Mouse (Mus musculus) heart, embryonic 11.5 days (tissue): ENCODE data around the gene Gm20388. TPM values are rescaled to one million over a fixed set of nuclear protein-coding genes. Genes with fewer than 3 reads are reported as not detected.

Source experiments
- ATAC-seq: fragments of 200-750 bp; cut with Nextera tagmentation; replicated peaks from 2 replicates; pipeline ENCODE4 v1.8.0; 2017; ENCODE audit warnings: moderate library complexity; ENCODE audit not compliant: insufficient number of reproducible peaks, low FRiP score, low TSS enrichment
- H3K27ac ChIP-seq: fragments of 300-500 bp; sonication (generic); 2 replicates; pipeline ENCODE4 v1.5.1; 2014; ENCODE audit warnings: mild to moderate bottlenecking, low read depth, low read length
- H3K27me3 ChIP-seq: fragments of 300-500 bp; sonication (generic); 2 replicates; pipeline ENCODE4 v1.6.1; 2014; ENCODE audit warnings: mild to moderate bottlenecking, low read length, mixed read lengths; ENCODE audit not compliant: control insufficient read depth, insufficient read depth
- H3K36me3 ChIP-seq: fragments of 300-500 bp; sonication (generic); 2 replicates; pipeline ENCODE4 v1.6.1; 2014; ENCODE audit warnings: mild to moderate bottlenecking, low read length, moderate library complexity, mixed read lengths; ENCODE audit not compliant: control insufficient read depth, insufficient read depth
- H3K4me1 ChIP-seq: fragments of 300-500 bp; sonication (generic); 2 replicates; pipeline ENCODE4 v1.6.1; 2014; ENCODE audit warnings: low read length; ENCODE audit not compliant: control insufficient read depth, insufficient read depth
- H3K4me2 ChIP-seq: fragments of 300-500 bp; sonication (generic); 2 replicates; pipeline ENCODE4 v1.6.1; 2014; ENCODE audit warnings: mild to moderate bottlenecking, moderate library complexity
- H3K4me3 ChIP-seq: fragments of 300-500 bp; sonication (generic); 2 replicates; pipeline ENCODE4 v1.5.1; 2014; ENCODE audit warnings: low read depth, low read length
- H3K9ac ChIP-seq: fragments of 300-500 bp; sonication (generic); 2 replicates; pipeline ENCODE4 v1.6.1; 2014; ENCODE audit warnings: mild to moderate bottlenecking, low read depth, low read length, moderate library complexity
- H3K9me3 ChIP-seq: fragments of 300-500 bp; sonication (generic); replicated peaks from 2 replicates; pipeline ENCODE4 v1.6.1; 2016; ENCODE audit warnings: low read length; ENCODE audit not compliant: control insufficient read depth
- WGBS: fragments of 180-500 bp; shearing (Covaris S2); extraction: QIAGEN DNeasy Blood & Tissue Kit; methylation state at CpG from one replicate; pipeline ENCODE4 v1.1.7; 2014; ENCODE audit not compliant: insufficient replicate concordance; 5-methylcytosine and 5-hydroxymethylcytosine counted together
- polyA plus RNA-seq: library from polyadenylated mRNA; unstranded; fragments of >200 nt; fragmentation: Nextera tagmentation; extraction: Ambion mirVana; gene quantifications from 2 replicates; pipeline ENCODE4 v1.2.1, GENCODE M21; 2014

The Gm20388 gene
- polyA plus RNA-seq, 1 experiment from 2014 or later: 6.4 TPM

DNA sequence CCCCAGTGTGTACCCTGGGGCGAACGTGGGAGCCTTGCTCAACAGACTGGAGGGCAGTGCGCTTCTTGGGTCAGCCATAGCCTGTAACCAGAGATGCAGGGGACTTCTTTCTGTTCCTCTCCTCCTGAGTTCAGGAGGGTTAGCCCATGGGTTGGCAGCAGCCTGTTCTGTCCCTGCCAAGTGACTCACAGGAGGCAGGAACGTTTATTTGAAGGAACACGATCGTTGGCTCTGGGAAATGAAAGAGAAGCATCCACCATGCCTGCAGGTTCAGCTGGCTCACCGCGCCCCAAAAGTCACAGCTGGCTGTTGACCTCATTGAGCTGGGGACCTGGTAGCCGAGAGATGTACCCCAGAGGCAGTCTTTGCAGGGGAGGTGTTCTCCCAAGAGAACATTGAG is 397.9 kb downstream of the Gm20388 start:
- no peak overlapping the region for H3K4me2 ChIP-seq
- WGBS: 65% methylated on average over 9 of the region's 9 CpGs
- H3K9me3 ChIP-seq: no peaks in the 10 kb centered on the region
- no peak overlapping the region for H3K27ac ChIP-seq
- no peak overlapping the region for H3K9ac ChIP-seq
- ATAC-seq: no peak
- peaks cover 20% of the 10 kb centered on the region for H3K4me1 ChIP-seq
- H3K27me3 ChIP-seq: 0 out of 2 replicates have a peak, but pooled peaks cover 3% of the 10 kb centered on the region
- no peaks in the 10 kb centered on the region for H3K36me3 ChIP-seq
- no peak overlapping the region for H3K4me3 ChIP-seq

DNA sequence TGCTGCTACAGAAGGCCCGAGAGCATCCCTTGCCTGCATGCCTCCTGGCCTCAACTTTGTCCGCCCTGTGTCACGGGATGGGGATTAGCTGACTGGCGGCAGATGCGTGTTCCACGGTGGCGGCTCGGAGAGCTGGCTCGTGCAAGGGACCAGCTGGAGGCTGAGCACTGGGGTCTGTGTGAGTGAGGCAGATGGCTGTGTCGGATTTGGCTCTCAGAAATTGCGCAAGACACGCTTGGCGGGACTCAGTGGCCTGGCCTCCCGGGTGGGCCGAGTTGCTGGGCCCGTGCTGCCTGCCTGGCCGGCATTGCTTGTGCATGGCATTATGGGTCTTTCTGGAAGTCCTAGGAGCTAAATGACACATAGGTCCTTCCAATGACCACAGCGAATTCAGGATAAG is 398.7 kb downstream of the Gm20388 start:
- no peak for ATAC-seq
- Histone ChIP-seq H3K9me3 (no peaks in the 10 kb centered on the region), H3K9ac (no peak overlapping the region), H3K4me1 (peaks cover 16% of the 10 kb centered on the region), H3K36me3 (no peaks in the 10 kb centered on the region), H3K27ac (no peak overlapping the region), H3K4me2 (no peak overlapping the region), H3K27me3 (0 out of 2 replicates have a peak, but pooled peaks cover 5% of the 10 kb centered on the region), H3K4me3 (no peak overlapping the region)
- WGBS: 74% methylated on average over 18 of the region's 18 CpGs

DNA sequence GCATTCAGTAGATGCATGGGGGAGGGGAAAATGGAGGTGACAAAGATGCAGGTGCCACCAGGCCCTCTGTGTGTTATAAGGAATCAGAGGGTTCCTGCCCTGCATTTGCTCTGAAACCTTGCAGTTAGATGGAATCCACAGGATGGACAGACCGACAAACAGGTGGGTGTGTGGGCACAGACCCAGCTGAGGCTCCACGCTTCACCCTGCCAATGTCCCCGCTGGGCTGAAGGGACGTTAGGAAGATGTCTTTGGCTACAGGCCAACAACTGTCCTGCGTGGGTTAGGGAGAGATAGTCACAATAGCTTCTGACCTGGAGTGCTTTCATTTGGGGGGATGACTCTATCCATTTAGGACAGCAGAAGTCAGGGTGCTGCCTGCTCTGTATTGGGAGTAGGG is 399.4 kb downstream of the Gm20388 start:
- Histone ChIP-seq H3K27ac (no peak overlapping the region), H3K9ac (no peak overlapping the region), H3K9me3 (no peaks in the 10 kb centered on the region), H3K4me1 (peaks cover 16% of the 10 kb centered on the region), H3K4me2 (no peak overlapping the region), H3K36me3 (no peaks in the 10 kb centered on the region), H3K27me3 (0 out of 2 replicates have a peak, but pooled peaks cover 5% of the 10 kb centered on the region), H3K4me3 (no peak overlapping the region)
- WGBS: 63% methylated on average over 5 of the region's 5 CpGs
- ATAC-seq: no peak

DNA sequence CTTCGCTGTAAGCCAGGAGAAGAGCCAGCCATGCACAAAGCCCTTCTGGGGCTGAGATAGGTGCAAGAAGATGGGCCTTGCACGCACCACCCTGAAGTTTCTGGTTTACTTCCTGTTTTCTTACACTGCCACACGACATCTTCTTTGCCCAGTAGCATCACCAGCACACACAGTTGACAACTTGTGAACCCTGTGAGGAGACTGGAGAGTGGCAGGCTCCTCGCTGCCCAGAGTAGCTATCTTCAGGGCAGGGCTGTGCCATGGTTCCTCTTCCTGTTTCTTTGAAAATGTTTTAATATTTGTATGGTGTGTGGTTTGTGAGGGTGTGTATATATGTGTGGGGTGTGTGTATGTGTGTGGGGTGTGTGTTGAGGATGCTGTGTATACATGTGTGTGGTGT is 401.8 kb downstream of the Gm20388 start:
- Histone ChIP-seq H3K36me3 (no peaks in the 10 kb centered on the region), H3K9ac (no peak overlapping the region), H3K4me3 (no peak overlapping the region), H3K27me3 (0 out of 2 replicates have a peak, but pooled peaks cover 5% of the 10 kb centered on the region), H3K9me3 (no peaks in the 10 kb centered on the region), H3K4me1 (peaks cover 9% of the 10 kb centered on the region), H3K4me2 (no peak overlapping the region), H3K27ac (no peak overlapping the region)
- WGBS: 74% methylated on average over 4 of the region's 4 CpGs
- ATAC-seq: no peak

DNA sequence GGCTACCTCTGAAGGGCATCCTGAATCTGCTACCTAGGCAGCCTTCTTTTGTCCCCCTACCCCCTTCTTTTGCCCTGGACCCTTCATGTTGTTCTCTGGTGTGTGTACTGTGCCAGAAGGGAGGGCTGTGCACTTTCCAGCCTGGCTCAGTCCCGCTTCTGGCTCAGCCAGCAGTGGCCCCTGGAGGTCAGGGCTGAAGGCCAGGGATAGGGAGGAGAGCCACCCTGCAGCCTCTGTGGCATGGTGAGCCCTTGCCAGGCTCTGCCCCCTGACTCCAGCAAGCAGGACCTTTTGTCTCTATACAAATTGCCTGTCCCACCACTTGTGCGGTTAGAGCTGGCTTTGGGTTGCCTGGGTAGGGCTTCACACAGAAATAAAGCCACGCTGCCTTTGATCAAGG is 403.0 kb downstream of the Gm20388 start:
- WGBS: 88% methylated on average over 3 of the region's 3 CpGs
- Histone ChIP-seq H3K4me3 (no peak overlapping the region), H3K36me3 (no peaks in the 10 kb centered on the region), H3K4me2 (no peak overlapping the region), H3K4me1 (no peaks in the 10 kb centered on the region), H3K27me3 (0 out of 2 replicates have a peak, but pooled peaks cover 5% of the 10 kb centered on the region), H3K9me3 (no peaks in the 10 kb centered on the region), H3K9ac (no peak overlapping the region), H3K27ac (no peak overlapping the region)
- no peak for ATAC-seq

DNA sequence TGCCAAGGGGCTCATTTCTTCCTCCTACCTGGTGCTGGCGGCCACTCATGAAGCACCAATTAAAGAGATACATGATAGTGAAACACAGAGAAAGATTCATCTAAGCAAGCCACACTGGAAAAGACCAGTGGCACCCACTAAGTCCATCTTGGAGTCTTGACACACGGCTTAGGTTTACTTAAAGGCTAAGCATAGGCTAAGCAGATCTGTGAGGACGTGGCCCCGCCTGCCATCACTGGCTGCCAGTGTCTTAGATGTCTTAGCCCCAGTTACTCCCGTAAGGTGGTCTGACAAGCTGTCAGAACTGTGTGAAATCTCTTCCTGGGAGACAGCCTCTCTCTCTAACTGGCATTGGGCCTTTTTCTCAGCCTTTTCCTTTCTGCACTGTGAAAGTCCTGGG is 404.3 kb downstream of the Gm20388 start:
- Histone ChIP-seq H3K4me1 (peaks cover 4% of the 10 kb centered on the region; the same call in 1 of the 2 replicates), H3K36me3 (no peaks in the 10 kb centered on the region), H3K27ac (no peak overlapping the region), H3K27me3 (0 out of 2 replicates have a peak, but pooled peaks cover 5% of the 10 kb centered on the region), H3K9me3 (no peaks in the 10 kb centered on the region), H3K9ac (no peak overlapping the region), H3K4me3 (no peak overlapping the region), H3K4me2 (no peak overlapping the region)
- 76% methylated on average over 5 of the region's 5 CpGs for WGBS
- no peak for ATAC-seq

DNA sequence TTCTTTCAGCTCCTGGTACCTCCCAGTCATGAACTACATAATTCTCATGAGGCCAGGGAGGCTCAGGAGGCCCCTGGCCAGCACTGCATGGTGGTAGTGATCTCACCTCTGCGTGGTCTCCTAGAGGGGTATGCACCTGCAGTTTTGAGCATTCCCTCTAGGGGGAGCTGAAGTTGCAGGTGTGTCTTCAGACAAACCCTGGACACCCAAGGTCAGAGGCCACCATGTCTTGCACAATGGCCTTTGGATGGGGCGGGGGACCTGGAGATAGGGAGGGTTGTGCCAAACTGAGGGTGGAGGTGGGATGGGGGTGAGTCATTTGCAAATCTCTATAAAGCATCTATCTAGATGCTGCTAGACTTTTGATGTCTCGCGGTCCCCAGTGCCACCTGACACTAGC is 405.0 kb downstream of the Gm20388 start:
- Histone ChIP-seq H3K4me2 (no peak overlapping the region), H3K36me3 (no peaks in the 10 kb centered on the region), H3K27me3 (0 out of 2 replicates have a peak, but pooled peaks cover 3% of the 10 kb centered on the region), H3K4me3 (no peak overlapping the region), H3K27ac (no peak overlapping the region), H3K9me3 (no peaks in the 10 kb centered on the region), H3K9ac (no peak overlapping the region), H3K4me1 (peaks cover 4% of the 10 kb centered on the region; the same call in 1 of the 2 replicates)
- WGBS: 93% methylated on average over 4 of the region's 4 CpGs
- no peak for ATAC-seq

DNA sequence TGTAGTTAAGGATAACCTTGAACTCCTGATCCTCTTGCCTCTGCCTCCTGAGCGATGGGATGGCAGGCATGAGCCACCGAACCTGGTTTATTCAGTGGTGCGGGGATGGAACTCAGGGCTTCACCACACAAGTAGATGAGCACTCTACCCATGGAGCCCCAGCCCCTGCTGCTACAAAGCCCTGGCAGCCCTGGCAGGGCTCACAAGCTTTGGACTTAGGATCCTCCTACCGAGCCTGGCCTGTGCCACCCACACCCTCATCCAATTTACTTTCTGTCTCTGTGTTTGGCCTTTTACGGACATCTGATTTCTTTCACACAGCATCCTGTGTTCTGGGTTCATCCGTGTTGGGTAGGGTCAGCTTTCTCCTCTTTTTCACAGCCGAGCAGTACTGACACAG is 406.1 kb downstream of the Gm20388 start:
- H3K27me3 ChIP-seq: 0 out of 2 replicates have a peak, but pooled peaks cover 2% of the 10 kb centered on the region
- peaks cover 4% of the 10 kb centered on the region; the same call in 1 of the 2 replicates for H3K4me1 ChIP-seq
- H3K27ac ChIP-seq: no peak overlapping the region
- no peaks in the 10 kb centered on the region for H3K9me3 ChIP-seq
- no peak for ATAC-seq
- no peak overlapping the region for H3K9ac ChIP-seq
- 81% methylated on average over 7 of the region's 7 CpGs for WGBS
- H3K4me3 ChIP-seq: no peak overlapping the region
- H3K36me3 ChIP-seq: no peaks in the 10 kb centered on the region
- H3K4me2 ChIP-seq: no peak overlapping the region

DNA sequence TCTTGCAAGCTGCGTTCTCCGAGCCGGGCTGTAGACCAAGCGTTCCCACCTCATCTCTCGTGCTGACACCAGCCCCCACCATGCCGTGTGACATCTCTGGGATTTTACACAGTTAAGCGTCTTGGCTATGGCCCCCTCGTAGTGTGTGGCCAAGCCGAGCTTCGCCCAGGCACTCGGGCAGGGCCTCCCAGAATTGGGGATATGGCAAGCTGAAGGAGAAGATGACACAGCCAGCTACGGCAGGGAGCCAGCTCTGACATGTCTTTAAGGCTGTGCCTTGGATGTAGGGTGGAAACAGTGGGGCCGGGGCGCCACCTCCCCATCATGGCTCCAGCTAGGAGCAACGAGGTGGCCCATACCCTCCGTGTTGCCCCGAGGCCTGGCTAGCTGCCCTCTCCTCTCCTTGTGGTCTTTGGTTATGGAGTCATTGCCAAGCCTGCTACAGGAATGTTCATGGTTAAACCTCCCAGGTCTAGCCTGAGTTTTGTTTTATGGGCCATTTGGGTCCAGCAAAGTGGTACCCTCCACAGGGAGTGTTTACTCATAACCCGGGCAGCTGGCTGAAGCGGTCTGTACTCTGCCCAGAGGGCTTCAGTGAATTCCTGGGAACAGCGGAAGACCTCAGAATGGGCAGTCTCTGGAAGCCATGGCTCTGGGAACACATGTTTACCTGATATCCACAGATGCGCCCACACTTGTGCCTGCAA is 406.6 kb downstream of the Gm20388 start:
- H3K27me3 ChIP-seq: 0 out of 2 replicates have a peak, but pooled peaks cover 2% of the 10 kb centered on the region
- 89% methylated on average over 21 of the region's 21 CpGs for WGBS
- no peaks in the 10 kb centered on the region for H3K9me3 ChIP-seq
- peaks cover 4% of the 10 kb centered on the region for H3K4me1 ChIP-seq
- H3K27ac ChIP-seq: no peak overlapping the region
- no peak overlapping the region for H3K9ac ChIP-seq
- no peaks in the 10 kb centered on the region for H3K36me3 ChIP-seq
- no peak for ATAC-seq
- no peak overlapping the region for H3K4me3 ChIP-seq
- H3K4me2 ChIP-seq: no peak overlapping the region
